In the genomic region with DNA sequence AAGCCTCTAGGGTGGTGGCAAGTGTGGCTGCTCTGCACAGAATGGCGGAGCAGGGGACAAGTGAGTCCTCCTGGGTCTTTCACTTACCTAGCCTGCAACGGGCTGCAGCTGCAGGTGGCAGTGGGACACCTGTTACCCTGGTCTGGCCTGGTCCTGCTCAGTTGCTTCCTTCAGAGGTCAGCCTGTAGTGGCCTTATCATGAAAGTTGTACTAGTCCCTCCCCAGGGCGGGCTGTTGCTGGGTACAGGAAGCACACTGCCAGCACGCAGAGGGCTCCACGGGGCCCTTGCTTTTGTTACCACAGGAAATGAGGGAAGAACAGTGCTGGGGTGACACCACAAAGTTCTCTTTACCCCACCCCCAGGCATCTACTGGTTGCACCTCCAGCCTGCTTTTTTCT, we compare ENCODE assay signal across 9 mouse cellular contexts. TPM values are rescaled to one million over a fixed set of nuclear protein-coding genes. Genes with fewer than 3 reads are reported as not detected.
DNase-seq lines count a peak whose midpoint lies in the region; ATAC-seq lines count a peak whose summit lies in the region.
"Had no signal": no experiment of that assay in that cellular context is flagged by ENCODE, and none has a peak within 500 bp of the region (broad histone marks: within the 10 kb centered on the region; RNA-seq: fewer than 3 reads in every experiment).

A gene (minus strand): TSS at position 279 of the 400 bp plus-strand sequence.

- no peak for ATAC-seq in forebrain, embryonic 13.5 days

- no peaks in the 10 kb centered on the region for H3K4me1 ChIP-seq in forebrain, embryonic 13.5 days
- H3K4me1 ChIP-seq: neural tube, embryonic 12.5 days had no signal

- H3K9me3 ChIP-seq in forebrain, embryonic 13.5 days (replicated peaks): no peaks in the 10 kb centered on the region
- H3K9me3 ChIP-seq: neural tube, embryonic 12.5 days had no signal

- no peak within 1 kb of the TSS for H3K9ac ChIP-seq in forebrain, embryonic 13.5 days
- H3K9ac ChIP-seq: neural tube, embryonic 12.5 days had no signal

- no peak within 1 kb of the TSS for H3K4me2 ChIP-seq in forebrain, embryonic 13.5 days
- H3K4me2 ChIP-seq: neural tube, embryonic 12.5 days had no signal

- intact Hi-C loops in heart, postnatal 36 days (cut with DNase I): no loop called here

- WGBS in forebrain, embryonic 13.5 days: 92% methylated on average over 5 of the region's 5 CpGs

- no peaks in the 10 kb centered on the region for H3K27me3 ChIP-seq in forebrain, embryonic 13.5 days
- H3K27me3 ChIP-seq: neural tube, embryonic 12.5 days had no signal

- DNase-seq in kidney, postnatal 10 days: peak; percentile 44
- no peak for DNase-seq in kidney, adult 8-10 months
- DNase-seq in c-Kit-negative CD71-positive TER-119-positive erythroid progenitor cells, embryonic 14.5 days (ENCODE audit: low read depth, low spot score): peak; percentile 55
- DNase-seq in heart, postnatal 36 days: peak; percentile 41 to 43
- peak; percentile 74 to 75 for DNase-seq in lung, postnatal 4 days
- DNase-seq in thymus, postnatal 0 days (ENCODE audit: low spot score): peak; percentile 91
- DNase-seq in urinary bladder, postnatal 14 days (ENCODE audit: low spot score): no peak

- peaks cover 75% of the 10 kb centered on the region for H3K36me3 ChIP-seq in forebrain, embryonic 13.5 days (ENCODE audit: poor library complexity, severe bottlenecking)

- H3K4me3 ChIP-seq in forebrain, embryonic 13.5 days: no peak within 1 kb of the TSS
- H3K4me3 ChIP-seq: neural tube, embryonic 12.5 days had no signal

- no peak within 1 kb of the TSS for H3K27ac ChIP-seq in forebrain, embryonic 13.5 days
- H3K27ac ChIP-seq: neural tube, embryonic 12.5 days had no signal

RNA-seq across cellular contexts. Expression of the gene that starts here (rescaled TPM):
- 1 to 10 TPM; 4.2 to 5.9 TPM for total RNA-seq in heart, postnatal 36 days (2021)
- polyA plus RNA-seq in thymus, postnatal 0 days (2015; fragmentation: Nextera tagmentation; extraction: Ambion mirVana): 217 and 226 TPM in 2 replicates
- polyA plus RNA-seq in forebrain, embryonic 13.5 days (2015; fragmentation: Nextera tagmentation; extraction: Ambion mirVana): 3.0 and 3.9 TPM in 2 replicates

Comparison
In these comparisons a context has a peak if more than half of its experiments do, and no peak if none do; other contexts are left out.
1. RNA of the gene that starts here (polyA plus RNA-seq): 217 to 226 TPM in thymus, postnatal 0 days; 3.0 to 3.9 TPM in forebrain, embryonic 13.5 days; every median in the first group is over 10 times any median in the second.
2. DNase-seq: peak in kidney, postnatal 10 days (single experiment), c-Kit-negative CD71-positive TER-119-positive erythroid progenitor cells, embryonic 14.5 days (single experiment), heart, postnatal 36 days (2 of 2), lung, postnatal 4 days (2 of 2) and thymus, postnatal 0 days (single experiment); none in kidney, adult 8-10 months (0 of 2) and urinary bladder, postnatal 14 days (single experiment).